Mouse (Mus musculus) lung, adult 2 months (tissue): ENCODE measurements at regions not wholly inside any gene's neighbourhood (a gene's known extent, or its start where the extent isn't known, plus 50 kb on each side); places are given as distances from the start of the nearest gene placed in this dataset.

Experiments
- CTCF ChIP-seq: fragments of 200-500 bp; IDR thresholded peaks from 2 replicates; pipeline ENCODE4 v1.5.1; 2011; ENCODE audit warnings: mild to moderate bottlenecking, low read length, control low read depth; ENCODE audit not compliant: insufficient read depth
- POLR2A ChIP-seq: fragments of 200-500 bp; IDR thresholded peaks from 2 replicates; pipeline ENCODE4 v1.6.1; 2011; ENCODE audit warnings: low read depth, mild to moderate bottlenecking, control low read depth, low read length, borderline replicate concordance; ENCODE audit errors: extremely low read depth

- TF ChIP-seq CTCF, result no peak
- TF ChIP-seq POLR2A, result no peak
Observed at GRCm38 (mm10) chr7:37064582-37065458, 366.9 kb downstream of the Tshz3 start.
